19 mouse cellular contexts compared by ENCODE assay signal in the genomic region with DNA sequence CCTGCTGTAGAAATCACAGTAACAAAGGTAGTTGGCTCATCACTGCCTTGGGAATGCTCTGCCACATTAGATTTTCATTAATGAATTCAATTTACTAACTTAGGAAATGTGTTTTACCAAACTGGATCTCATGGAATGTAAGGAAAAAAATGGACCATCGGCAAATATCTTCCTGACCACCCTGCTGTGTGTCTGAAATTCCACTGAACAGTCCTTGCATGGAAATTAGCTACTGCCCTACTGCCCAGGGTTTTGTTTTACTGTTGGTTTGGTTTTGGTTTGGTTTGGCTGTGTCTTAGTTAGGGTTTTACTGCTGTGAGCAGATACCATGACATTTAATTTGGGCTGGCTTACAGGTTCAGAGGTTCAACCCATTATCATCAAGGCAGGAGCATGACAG. TPM values are rescaled to one million over a fixed set of nuclear protein-coding genes. Genes with fewer than 3 reads are reported as not detected.
A peak's percentile ranks its signal among the peaks of the same experiment; 100 is the strongest.
DNase-seq lines count a peak whose midpoint lies in the region; ATAC-seq and TF ChIP-seq lines count a peak whose summit lies in the region.
"Had no signal": no experiment of that assay in that cellular context is flagged by ENCODE, and none has a peak within 500 bp of the region (broad histone marks: within the 10 kb centered on the region; RNA-seq: fewer than 3 reads in every experiment).

No protein-coding gene starts in this region.

- peak; percentile 81 for DNase-seq in Muller cell, postnatal 12 days (ENCODE audit: inconsistent ontology term)
- DNase-seq in Patski (ENCODE audit: low read depth, low spot score): peak; percentile 3
- DNase-seq in forebrain, embryonic 11.5 days (ENCODE audit: low spot score): no peak
- DNase-seq in kidney, postnatal 14 days: no peak
- DNase-seq: adrenal gland, adult 2 months; adrenal gland, adult 8-10 months; adrenal gland, postnatal 10 days; adrenal gland, postnatal 14 days; adrenal gland, postnatal 25 days; adrenal gland, postnatal 36 days; B cell, adult 2 months; cerebellum, adult 11 months; cerebellum, adult 11-12 months; cerebellum, adult 18-20 months; cerebellum, adult 2 months; cerebellum, adult 8-10 months had no signal

- no peaks in the 10 kb centered on the region for H3K36me3 ChIP-seq in forebrain, embryonic 11.5 days (ENCODE audit: control insufficient read depth, insufficient read depth, low read length)
- H3K36me3 ChIP-seq: G1E had no signal

- in situ Hi-C loops in Patski (cut with MboI; ENCODE audit: low pct_unique_long_range_greater_than_20kb): no loop called here

- H3K4me3 ChIP-seq in forebrain, embryonic 11.5 days (ENCODE audit: low read depth, low read length): no peak overlapping the region

- CTCF ChIA-PET in Patski (lab: Charles Lee): interaction anchor here (1.0 kb wide), 1 partner anchor 15 kb away, joined by 3 read pairs; no protein-coding TSS in a partner anchor

- POLR2A ChIA-PET in Patski (lab: Charles Lee): no interaction called here

- H3K27ac ChIP-seq in forebrain, embryonic 11.5 days (ENCODE audit: low read depth, low read length): no peak overlapping the region

- WGBS in forebrain, embryonic 11.5 days: 84% methylated on average over 1 of the region's 1 CpGs

- no peak for TF ChIP-seq CTCF in Patski (IDR thresholded peaks at IDR 0.05)

- H3K4me1 ChIP-seq in forebrain, embryonic 11.5 days (replicated peaks; ENCODE audit: control insufficient read depth, insufficient read depth, low read length): no peaks in the 10 kb centered on the region

- H3K9ac ChIP-seq in forebrain, embryonic 11.5 days (ENCODE audit: low read length): no peak overlapping the region

- no peaks in the 10 kb centered on the region; the same call in 1 of the 2 replicates for H3K9me3 ChIP-seq in forebrain, embryonic 11.5 days (ENCODE audit: control insufficient read depth, low read length)

- no peak overlapping the region for H3K4me2 ChIP-seq in forebrain, embryonic 11.5 days (ENCODE audit: low read depth, low read length, severe bottlenecking)

- peak; percentile 53 for ATAC-seq in Patski
- ATAC-seq in forebrain, embryonic 11.5 days (replicated peaks; ENCODE audit: low FRiP score): no peak
- ATAC-seq: activated CD4-positive, CD25-positive, alpha-beta regulatory T cell, adult 4 months; CD4-positive, CD25-positive, alpha-beta regulatory T cell, adult 4 months had no signal

- no peaks in the 10 kb centered on the region for H3K27me3 ChIP-seq in Patski
- no peaks in the 10 kb centered on the region for H3K27me3 ChIP-seq in forebrain, embryonic 11.5 days (ENCODE audit: control insufficient read depth, insufficient read depth, low read length)

RNA-seq across cellular contexts. Expression of a gene that starts 8.4 kb away (rescaled TPM):
- polyA plus RNA-seq in Patski (2021): 21.1 TPM
- 1.3 and 1.8 TPM in 2 replicates for polyA plus RNA-seq in forebrain, embryonic 11.5 days (2014; fragmentation: Nextera tagmentation; extraction: Ambion mirVana)

RNA-seq across cellular contexts. Expression of a gene that starts 17.1 kb away (rescaled TPM):
- 0.46 TPM for polyA plus RNA-seq in Patski (2021)
- 1.5 and 2.0 TPM in 2 replicates for polyA plus RNA-seq in forebrain, embryonic 11.5 days (2014; fragmentation: Nextera tagmentation; extraction: Ambion mirVana)
- polyA plus RNA-seq: activated CD4-positive, CD25-positive, alpha-beta regulatory T cell, adult 4 months; CD4-positive, CD25-positive, alpha-beta regulatory T cell, adult 4 months; G1E had no signal

RNA-seq across cellular contexts. Expression of a gene that starts 47.0 kb away (rescaled TPM):
- 87.1 TPM for polyA plus RNA-seq in Patski (2021)
- 18.9 and 21.9 TPM in 2 replicates for polyA plus RNA-seq in forebrain, embryonic 11.5 days (2014; fragmentation: Nextera tagmentation; extraction: Ambion mirVana)

Comparison
In these comparisons a context has a peak if more than half of its experiments do, and no peak if none do; other contexts are left out.
1. DNase-seq: peak in Muller cell, postnatal 12 days (single experiment) and Patski (single experiment); none in forebrain, embryonic 11.5 days (single experiment) and kidney, postnatal 14 days (single experiment).